Mouse (Mus musculus): ENCODE measurements around the gene Mpst. TPM values are rescaled to one million over a fixed set of nuclear protein-coding genes. Genes with fewer than 3 reads are reported as not detected.
A peak's percentile ranks its signal among the peaks of the same experiment; 100 is the strongest.

Gene Mpst
- polyA plus RNA-seq, 1 experiment from 2014 or later = 2.4 TPM

GRCm38 (mm10) chr15:78429139-78429459 lies 22.9 kb downstream of the Mpst start:
- peaks cover 8% of the 10 kb centered on the region; the same call in 1 of the 2 replicates for H3K27me3 ChIP-seq
- H3K4me1 ChIP-seq = peaks cover 19% of the 10 kb centered on the region
- peak overlapping the region; percentile 80 for H3K4me2 ChIP-seq
- H3K27ac ChIP-seq = peak overlapping the region; percentile 63
- ATAC-seq (ENCODE audit: insufficient number of reproducible peaks, low FRiP score, low TSS enrichment, low read depth) = no peak
- peaks cover 27% of the 10 kb centered on the region for H3K36me3 ChIP-seq
- WGBS = 6% methylated on average over 3 of the region's 3 CpGs
- H3K4me3 ChIP-seq = peak overlapping the region; percentile 68
- no peaks in the 10 kb centered on the region for H3K9me3 ChIP-seq
- peak overlapping the region; percentile 76 for H3K9ac ChIP-seq

- H3K9ac ChIP-seq = no peak overlapping the region
These were observed 23.8 kb downstream of the Mpst start for GRCm38 (mm10) chr15:78429871-78430622.

GRCm38 (mm10) chr15:78430874-78431273 lies 24.7 kb downstream of the Mpst start:
- Histone ChIP-seq H3K36me3 (peaks cover 32% of the 10 kb centered on the region), H3K4me3 (no peak overlapping the region), H3K9ac (no peak overlapping the region), H3K27ac (no peak overlapping the region), H3K4me2 (no peak overlapping the region), H3K4me1 (peaks cover 21% of the 10 kb centered on the region), H3K27me3 (0 out of 2 replicates have a peak, but pooled peaks cover 5% of the 10 kb centered on the region), H3K9me3 (no peaks in the 10 kb centered on the region)
- 73% methylated on average over 10 of the region's 10 CpGs for WGBS
- ATAC-seq (ENCODE audit: insufficient number of reproducible peaks, low FRiP score, low TSS enrichment, low read depth) = no peak

More at GRCm38 (mm10) chr15:78429871-78430622, 23.8 kb downstream of the Mpst start:
- Histone ChIP-seq H3K4me1 (peaks cover 19% of the 10 kb centered on the region), H3K27ac (peak overlapping the region; percentile 63), H3K4me2 (peak overlapping the region; percentile 80), H3K27me3 (peaks cover under 1% of the 10 kb centered on the region; the same call in 1 of the 2 replicates), H3K9me3 (no peaks in the 10 kb centered on the region), H3K4me3 (peak overlapping the region; percentile 68), H3K36me3 (peaks cover 29% of the 10 kb centered on the region)
- 0 out of 2 replicates have a peak, but pooled peaks have one; percentile 2 for ATAC-seq (ENCODE audit: insufficient number of reproducible peaks, low FRiP score, low TSS enrichment, low read depth)
- 66% methylated on average over 13 of the region's 13 CpGs for WGBS

GRCm38 (mm10) chr15:78431541-78432121 lies 25.4 kb downstream of the Mpst start:
- Histone ChIP-seq H3K27me3 (0 out of 2 replicates have a peak, but pooled peaks cover 5% of the 10 kb centered on the region), H3K9me3 (no peaks in the 10 kb centered on the region), H3K36me3 (peaks cover 34% of the 10 kb centered on the region), H3K4me1 (peaks cover 28% of the 10 kb centered on the region), H3K27ac (no peak overlapping the region), H3K9ac (no peak overlapping the region), H3K4me2 (no peak overlapping the region), H3K4me3 (no peak overlapping the region)
- ATAC-seq (ENCODE audit: insufficient number of reproducible peaks, low FRiP score, low TSS enrichment, low read depth) = no peak
- 77% methylated on average over 7 of the region's 7 CpGs for WGBS

- no peak for ATAC-seq (ENCODE audit: insufficient number of reproducible peaks, low FRiP score, low TSS enrichment, low read depth)
- WGBS = 40% methylated on average over 6 of the region's 6 CpGs
- Histone ChIP-seq H3K4me3 (no peak overlapping the region), H3K4me2 (no peak overlapping the region), H3K9me3 (no peaks in the 10 kb centered on the region), H3K27ac (no peak overlapping the region), H3K4me1 (peaks cover 35% of the 10 kb centered on the region), H3K27me3 (0 out of 2 replicates have a peak, but pooled peaks cover 9% of the 10 kb centered on the region), H3K36me3 (peaks cover 34% of the 10 kb centered on the region), H3K9ac (no peak overlapping the region)
These were observed 28.8 kb downstream of the Mpst start for GRCm38 (mm10) chr15:78434896-78435520.

- 84% methylated on average over 11 of the region's 11 CpGs for WGBS
- Histone ChIP-seq H3K4me2 (no peak overlapping the region), H3K4me1 (peaks cover 29% of the 10 kb centered on the region), H3K4me3 (no peak overlapping the region), H3K36me3 (peaks cover 34% of the 10 kb centered on the region), H3K27me3 (0 out of 2 replicates have a peak, but pooled peaks cover 9% of the 10 kb centered on the region), H3K9me3 (no peaks in the 10 kb centered on the region), H3K9ac (no peak overlapping the region), H3K27ac (no peak overlapping the region)
- no peak for ATAC-seq (ENCODE audit: insufficient number of reproducible peaks, low FRiP score, low TSS enrichment, low read depth)
These were observed 29.5 kb downstream of the Mpst start for GRCm38 (mm10) chr15:78435681-78436080.

GRCm38 (mm10) chr15:78436380-78437192 lies 30.4 kb downstream of the Mpst start:
- Histone ChIP-seq H3K27ac (peak overlapping the region; percentile 69), H3K4me3 (peak overlapping the region; percentile 30), H3K27me3 (0 out of 2 replicates have a peak, but pooled peaks cover 9% of the 10 kb centered on the region), H3K4me1 (peaks cover 29% of the 10 kb centered on the region), H3K9ac (peak overlapping the region; percentile 23; the same call in 1 of the 2 replicates), H3K9me3 (no peaks in the 10 kb centered on the region), H3K4me2 (peak overlapping the region; percentile 54), H3K36me3 (peaks cover 29% of the 10 kb centered on the region)
- WGBS = 13% methylated on average over 28 of the region's 32 CpGs
- ATAC-seq (ENCODE audit: insufficient number of reproducible peaks, low FRiP score, low TSS enrichment, low read depth) = no peak

GRCm38 (mm10) chr15:78437237-78438017 lies 31.2 kb downstream of the Mpst start:
- WGBS = 26% methylated on average over 23 of the region's 23 CpGs
- Histone ChIP-seq H3K4me1 (peaks cover 29% of the 10 kb centered on the region), H3K36me3 (peaks cover 21% of the 10 kb centered on the region), H3K27me3 (0 out of 2 replicates have a peak, but pooled peaks cover 9% of the 10 kb centered on the region), H3K27ac (peak overlapping the region; percentile 69), H3K9me3 (no peaks in the 10 kb centered on the region), H3K4me2 (peak overlapping the region; percentile 54), H3K4me3 (peak overlapping the region; percentile 30), H3K9ac (0 out of 2 replicates have a peak overlapping the region, but pooled peaks have one; percentile 4)
- ATAC-seq (ENCODE audit: insufficient number of reproducible peaks, low FRiP score, low TSS enrichment, low read depth) = peak; percentile 25

GRCm38 (mm10) chr15:78438018-78438394 lies 31.8 kb downstream of the Mpst start:
- Histone ChIP-seq H3K4me1 (peaks cover 29% of the 10 kb centered on the region), H3K27me3 (0 out of 2 replicates have a peak, but pooled peaks cover 9% of the 10 kb centered on the region), H3K9me3 (no peaks in the 10 kb centered on the region), H3K4me2 (no peak overlapping the region), H3K9ac (no peak overlapping the region), H3K36me3 (peaks cover 18% of the 10 kb centered on the region), H3K27ac (0 out of 2 replicates have a peak overlapping the region, but pooled peaks have one; percentile 69), H3K4me3 (no peak overlapping the region)
- no peak for ATAC-seq (ENCODE audit: insufficient number of reproducible peaks, low FRiP score, low TSS enrichment, low read depth)
- 48% methylated on average over 4 of the region's 4 CpGs for WGBS

- ATAC-seq (ENCODE audit: insufficient number of reproducible peaks, low FRiP score, low TSS enrichment, low read depth) = no peak
- Histone ChIP-seq H3K4me3 (no peak overlapping the region), H3K27ac (no peak overlapping the region), H3K36me3 (peaks cover 13% of the 10 kb centered on the region), H3K4me2 (no peak overlapping the region), H3K27me3 (0 out of 2 replicates have a peak, but pooled peaks cover 9% of the 10 kb centered on the region), H3K9me3 (no peaks in the 10 kb centered on the region), H3K4me1 (peaks cover 29% of the 10 kb centered on the region), H3K9ac (no peak overlapping the region)
- 57% methylated on average over 8 of the region's 8 CpGs for whole genome bisulfite sequencing
These were observed 32.3 kb downstream of the Mpst start for GRCm38 (mm10) chr15:78438505-78438904.
